Mouse (Mus musculus) yolk sac, embryonic 10.5 days (tissue): Measurements from ENCODE around the gene Tspan18.

Experiments used
- DNase-seq: peaks from one replicate; pipeline ENCODE4 v3.0.0-alpha.2; 2017; ENCODE audit warnings: low spot score

Tspan18 gene

DNA sequence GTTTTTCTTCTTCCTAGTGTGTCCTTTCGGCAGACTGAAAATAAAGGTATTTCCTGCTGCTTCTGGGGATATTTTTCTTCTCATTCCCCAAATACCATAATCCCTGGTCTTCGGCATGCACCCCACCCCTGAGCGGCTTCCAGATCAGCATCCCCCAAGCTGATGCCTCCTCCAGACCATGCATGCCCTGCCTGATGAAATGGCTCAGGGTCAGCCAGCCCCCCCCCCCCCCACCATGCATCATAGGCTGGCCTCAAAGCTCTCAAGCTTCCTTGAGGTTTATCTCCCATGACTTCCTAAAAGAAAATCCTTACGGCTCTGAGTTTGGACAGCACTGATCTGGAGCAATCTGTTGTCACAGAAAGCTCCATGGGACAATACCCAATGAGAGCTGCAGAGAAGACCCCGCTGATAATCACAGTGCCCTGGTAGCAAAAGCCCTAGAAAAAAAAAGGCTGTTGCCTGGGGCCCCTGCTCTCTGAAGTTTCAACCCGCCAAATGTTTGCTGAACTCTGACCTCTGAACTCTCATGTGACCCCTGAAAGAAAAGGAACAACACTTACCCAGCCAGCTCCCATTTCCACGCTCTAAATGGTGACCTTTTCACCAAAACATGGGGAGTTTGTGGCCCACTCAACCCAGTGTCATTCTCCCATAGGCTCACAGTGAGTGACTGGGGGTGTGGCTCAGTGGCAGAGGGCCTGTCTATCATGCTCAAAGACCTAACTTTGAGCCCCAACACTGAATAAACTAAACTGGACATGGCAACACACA is 43.8 kb downstream of the Tspan18 start:
- DNase-seq = peak; percentile 51

DNA sequence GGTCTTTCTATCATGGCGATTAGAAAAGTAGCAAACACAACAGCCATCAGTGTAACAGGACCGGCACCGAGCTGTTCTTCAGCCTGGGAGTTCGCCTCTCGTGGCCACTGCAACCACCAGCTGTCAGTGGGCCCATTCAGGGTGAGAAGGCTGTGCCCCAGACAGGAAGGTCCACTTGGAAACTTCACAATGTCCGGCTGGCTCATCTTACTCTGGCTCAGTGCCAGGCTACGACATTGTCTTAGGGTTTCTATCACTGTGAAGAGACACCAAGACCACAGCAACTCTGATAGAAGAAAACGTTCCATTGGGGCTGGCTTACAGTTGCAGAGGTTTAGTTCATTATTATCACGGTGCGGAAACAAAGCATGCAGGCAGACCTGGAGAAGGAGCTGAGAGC is 45.1 kb downstream of the Tspan18 start:
- DNase-seq = no peak

DNA sequence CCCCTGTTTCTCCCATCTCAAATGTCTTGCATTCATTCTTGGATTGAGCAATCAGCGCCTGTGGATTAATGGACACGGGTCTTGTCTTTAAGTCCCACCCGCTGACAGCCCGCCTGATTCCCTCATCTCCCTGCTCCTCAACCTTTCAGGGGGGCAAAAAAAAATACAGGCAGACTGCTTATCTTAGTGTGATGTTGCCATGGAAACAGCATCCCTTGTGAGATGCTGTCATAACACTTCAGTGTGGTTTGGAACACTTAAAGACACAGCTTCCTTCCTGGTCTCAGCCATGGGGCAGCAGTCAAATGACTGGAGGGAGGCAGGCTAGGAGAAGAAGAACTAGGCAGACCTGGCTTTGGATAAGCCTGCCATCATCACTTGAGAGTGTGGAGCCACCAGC is 47.0 kb downstream of the Tspan18 start:
- no peak for DNase-seq

DNA sequence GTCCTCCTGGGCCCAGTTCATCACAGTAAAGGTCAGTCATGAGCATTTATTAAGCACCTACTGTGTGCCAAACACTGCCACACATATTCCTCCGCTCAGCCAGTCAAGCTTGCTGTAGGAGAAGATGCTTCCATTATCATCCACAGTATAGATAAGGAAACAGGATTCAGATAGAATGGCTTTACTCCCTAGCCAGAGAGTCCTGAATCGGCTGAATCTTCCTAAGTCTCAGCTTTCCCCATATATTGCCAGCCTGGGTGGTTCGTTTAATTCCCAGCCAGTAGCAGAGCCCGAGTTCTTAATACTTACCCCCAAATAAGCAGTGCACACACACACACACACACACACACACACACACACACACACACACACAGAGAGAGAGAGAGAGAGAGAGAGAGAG is 47.6 kb downstream of the Tspan18 start:
- no peak for DNase-seq

DNA sequence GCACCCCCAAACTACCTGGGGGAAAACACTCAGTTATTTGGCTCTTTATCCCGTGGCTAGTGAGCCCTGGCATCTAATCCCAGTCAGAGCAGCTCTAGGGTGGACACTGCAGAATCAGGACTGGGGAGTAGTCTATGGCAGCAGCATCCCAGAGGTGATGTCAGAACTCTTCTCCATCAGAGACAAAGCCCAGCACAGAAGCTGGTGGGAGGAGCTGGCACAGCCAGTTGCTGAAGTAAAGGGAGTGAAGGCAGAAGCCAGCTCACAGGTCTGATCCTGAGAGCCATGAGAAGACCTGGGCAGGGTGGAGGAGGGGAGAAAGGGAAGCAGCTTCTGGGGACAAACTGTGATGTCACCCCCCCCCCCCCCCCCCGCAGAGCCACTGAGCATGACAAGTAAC is 48.0 kb downstream of the Tspan18 start:
- DNase-seq = no peak

DNA sequence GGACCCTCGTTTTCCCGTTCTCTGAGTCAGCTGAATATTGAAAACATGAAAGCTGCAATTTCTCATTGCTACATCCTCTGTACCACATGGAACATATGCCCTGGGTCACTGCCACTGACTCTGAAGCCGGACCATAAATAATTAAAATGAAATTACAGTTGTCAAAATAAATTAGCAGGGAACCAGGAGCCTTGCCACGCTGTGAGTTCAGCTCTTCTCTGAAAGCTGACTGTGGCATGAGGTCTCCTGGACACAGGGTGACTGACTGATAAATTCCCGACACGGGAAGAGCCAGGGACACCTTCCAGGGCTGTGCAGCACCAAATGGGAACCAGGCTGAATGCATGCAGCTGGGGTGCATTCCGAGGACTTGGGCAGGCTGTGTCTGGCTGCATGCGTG is 48.5 kb downstream of the Tspan18 start:
- DNase-seq = no peak

DNA sequence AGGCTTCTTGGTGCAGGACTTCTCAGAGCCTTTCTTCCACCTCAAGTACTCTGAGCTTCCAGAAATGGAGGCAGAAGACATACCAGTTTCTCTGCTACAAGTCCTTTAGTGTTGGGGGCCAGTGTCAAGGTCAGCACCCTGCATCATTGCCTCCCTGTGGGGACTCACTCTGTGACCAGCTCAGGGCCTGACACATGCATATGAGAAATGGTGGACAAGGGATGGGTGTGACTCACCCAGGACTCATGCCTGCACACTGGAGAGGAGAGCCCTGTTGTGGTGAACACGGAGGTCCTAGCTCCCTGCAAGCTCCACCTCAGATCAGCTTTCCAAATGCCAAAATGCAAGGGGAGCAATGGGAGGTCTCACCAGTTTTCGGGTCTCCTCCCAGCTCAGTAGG is 49.7 kb downstream of the Tspan18 start:
- no peak for DNase-seq

DNA sequence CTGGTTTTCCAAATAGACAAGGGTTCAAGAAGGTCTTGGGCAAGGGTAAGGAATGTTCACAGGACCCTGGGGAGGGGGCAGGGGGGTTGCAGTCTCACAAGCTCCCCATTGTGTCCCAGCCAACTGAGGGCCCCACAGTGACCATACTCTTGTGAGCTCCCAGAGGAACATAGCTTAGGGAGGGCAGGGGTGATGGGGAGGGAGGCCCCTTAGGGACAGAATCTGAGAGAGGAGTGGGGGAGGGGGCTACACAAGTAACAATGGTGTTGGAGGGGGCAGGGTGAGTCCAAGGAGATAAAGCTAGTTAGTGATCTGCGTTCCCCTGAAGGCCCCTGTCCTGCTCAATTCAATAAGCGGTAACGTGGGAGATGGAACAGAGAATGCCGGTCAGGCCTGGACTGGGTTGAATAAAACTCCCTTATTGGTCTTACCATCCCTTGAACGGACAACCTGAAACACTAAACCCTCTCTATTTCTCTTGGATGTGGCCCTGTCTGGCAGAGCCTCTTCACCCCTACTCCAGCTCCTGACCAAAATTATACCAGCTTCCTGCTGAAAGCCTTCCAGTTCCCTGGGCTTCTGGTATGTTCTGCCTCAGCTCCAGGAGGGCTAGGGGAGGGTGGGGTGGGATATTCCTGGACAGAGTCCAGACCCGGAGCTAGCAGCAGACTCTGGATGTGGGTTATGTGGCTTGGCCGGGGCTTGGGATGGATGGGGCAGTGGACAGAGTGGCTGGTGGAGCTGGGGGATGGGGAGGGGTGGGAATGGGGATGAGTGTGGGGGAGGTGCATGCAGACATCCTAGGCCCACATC is 50.6 kb downstream of the Tspan18 start:
- no peak for DNase-seq

DNA sequence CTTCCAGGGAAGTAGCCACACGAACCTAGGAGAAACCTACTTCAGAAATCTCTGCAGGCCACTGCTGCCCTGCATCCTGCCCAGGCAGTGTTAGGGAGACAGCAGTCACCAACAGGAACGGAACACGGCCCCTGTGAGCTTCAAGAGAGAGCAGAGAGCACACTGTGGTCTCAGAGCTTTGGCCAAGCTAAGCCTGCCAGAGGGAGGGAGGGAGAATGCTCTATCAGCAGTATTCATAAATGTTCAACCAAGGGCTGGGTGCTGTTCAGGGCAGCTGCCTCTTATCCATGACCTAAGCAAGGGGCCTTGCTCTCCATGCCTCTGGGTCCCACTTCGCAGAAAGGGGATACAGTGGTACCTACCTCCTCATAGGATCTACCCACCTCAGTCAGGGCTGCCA is 51.7 kb downstream of the Tspan18 start:
- peak; percentile 62 for DNase-seq

DNA sequence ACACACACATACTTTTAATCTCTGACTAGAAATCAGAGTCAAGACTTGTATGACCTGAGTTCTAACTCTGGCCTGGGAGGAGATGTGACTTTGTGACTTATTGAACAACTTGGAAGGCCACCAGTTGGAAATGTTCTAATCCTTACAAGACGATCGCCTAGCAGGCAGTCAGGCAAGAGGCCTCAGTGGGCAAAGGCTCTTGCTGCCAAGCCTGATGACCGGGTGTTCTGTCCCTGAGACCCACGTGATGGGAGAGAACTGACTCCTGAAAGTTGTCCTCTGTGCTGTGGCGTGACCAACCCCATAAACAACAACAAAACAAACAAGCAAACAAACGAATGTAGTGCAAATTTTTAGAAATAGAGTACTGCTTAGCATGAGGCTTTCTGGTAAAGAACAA is 52.8 kb downstream of the Tspan18 start:
- no peak for DNase-seq

DNA sequence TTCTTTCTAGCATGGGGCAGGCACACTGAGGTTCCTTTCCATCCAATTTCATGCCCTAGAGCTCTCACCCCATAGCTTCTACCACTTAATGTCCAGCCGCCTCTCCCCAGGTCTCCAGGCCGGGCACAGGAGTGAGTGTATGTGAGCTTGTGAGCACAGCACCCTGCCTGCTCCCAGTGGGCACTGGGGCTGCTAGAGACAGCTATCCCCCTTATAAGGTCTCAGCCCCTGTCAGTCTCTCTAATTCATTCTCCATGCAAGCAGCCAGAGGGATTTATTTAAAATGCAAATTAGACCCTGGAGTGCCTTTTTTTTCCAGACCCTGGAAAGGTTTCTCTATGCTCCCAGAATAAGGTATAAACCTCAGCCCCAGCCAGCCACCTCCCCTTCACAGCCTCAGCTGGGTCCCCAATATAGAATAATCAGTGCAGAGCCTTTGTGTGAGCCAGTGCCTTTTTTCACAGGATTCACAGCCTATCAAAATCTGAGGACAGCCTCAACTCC is 54.1 kb downstream of the Tspan18 start:
- DNase-seq = no peak

DNA sequence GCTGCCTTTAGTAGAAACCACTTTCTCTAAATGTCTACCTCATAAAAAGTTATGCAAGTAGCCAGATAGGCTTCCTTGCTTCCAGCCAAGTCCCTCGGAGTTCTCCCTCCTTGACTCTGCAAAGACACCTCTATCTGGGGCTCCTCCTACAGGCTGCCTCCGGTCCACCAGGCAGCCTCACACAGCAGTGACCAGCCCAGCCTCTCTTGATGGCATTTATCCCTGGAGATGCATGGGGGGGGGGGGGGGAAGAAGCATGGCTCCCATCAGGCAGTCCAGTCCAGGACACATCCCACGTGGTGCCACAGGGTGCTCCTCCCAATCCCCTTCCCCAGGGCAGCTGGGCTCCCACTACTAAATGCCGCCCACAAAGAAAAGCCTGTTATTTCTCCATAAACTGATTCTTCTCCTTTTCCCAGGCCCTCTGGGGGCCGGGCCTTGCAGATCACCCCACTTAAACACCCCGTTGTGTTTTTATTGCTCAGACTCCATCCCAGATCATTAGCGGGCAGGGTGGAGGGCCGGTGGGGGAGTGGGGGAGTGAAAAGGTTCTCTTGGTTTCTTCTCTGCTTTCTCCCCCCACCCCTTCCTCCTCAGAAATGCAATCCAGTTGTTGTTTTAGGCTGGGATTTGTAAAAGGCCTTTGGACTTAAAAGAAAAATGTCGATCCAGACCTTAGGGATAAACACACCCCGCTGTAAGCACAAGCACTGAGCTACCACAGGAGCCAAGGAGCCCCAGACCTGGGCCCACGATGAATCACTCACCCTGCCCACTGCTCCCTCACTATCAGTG is 55.9 kb downstream of the Tspan18 start:
- peak; percentile 66 for DNase-seq

DNA sequence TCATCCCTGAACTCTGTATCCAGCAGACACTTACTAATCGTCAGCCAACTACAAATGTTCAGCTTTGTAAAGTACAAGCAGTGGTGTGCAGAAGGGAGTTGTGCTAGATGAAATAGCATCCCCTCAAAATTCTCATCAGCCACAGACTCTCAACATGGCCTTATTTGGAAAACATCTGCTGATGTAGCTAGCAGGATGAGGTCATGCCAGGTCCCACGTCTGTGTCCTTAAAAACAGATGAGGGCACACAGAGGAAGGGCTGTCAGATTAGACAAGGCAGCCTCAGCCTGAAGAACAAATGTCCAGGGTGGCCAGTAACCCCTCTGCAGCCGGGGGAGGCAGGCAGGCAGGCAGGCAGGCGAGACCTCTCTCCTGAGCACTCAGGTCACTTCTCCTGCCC is 56.8 kb downstream of the Tspan18 start:
- no peak for DNase-seq

DNA sequence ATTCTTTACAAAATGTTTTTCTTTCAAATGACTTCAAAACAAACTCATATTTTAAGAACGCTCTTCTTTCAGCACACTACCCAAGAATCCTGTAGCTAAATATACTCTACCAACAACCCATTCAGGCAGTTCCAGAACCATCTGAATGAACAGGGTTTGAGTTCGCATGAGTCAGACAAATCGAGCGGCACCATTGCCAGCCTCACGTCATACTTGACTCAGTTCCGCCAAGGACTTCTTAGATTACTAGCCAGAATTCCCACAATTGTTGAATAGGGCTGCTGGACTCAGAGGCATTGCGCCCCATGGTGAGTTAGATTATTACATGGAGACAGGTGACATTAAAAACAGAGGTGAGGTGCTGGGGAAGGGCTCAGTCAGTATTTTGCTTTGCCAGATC is 58.3 kb downstream of the Tspan18 start:
- DNase-seq = no peak

DNA sequence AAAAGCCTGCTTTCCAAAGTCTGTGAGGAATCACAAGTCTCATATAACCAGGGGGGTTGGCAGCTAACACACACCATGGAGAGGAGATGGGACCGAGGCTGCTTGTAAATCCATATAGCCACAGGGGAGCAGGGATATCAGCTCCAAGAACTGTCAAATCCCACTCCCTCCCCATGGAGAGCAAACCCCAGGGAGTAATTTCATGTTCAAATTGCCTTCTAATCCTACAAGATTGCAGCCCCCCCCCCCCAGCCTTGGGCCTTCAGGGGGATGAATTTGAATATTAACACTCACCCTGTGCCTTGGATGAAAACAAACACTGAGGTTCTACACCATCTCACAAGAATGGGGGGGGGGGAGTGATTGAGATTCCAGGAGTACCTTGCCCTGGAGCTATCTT is 60.4 kb downstream of the Tspan18 start:
- DNase-seq = no peak

DNA sequence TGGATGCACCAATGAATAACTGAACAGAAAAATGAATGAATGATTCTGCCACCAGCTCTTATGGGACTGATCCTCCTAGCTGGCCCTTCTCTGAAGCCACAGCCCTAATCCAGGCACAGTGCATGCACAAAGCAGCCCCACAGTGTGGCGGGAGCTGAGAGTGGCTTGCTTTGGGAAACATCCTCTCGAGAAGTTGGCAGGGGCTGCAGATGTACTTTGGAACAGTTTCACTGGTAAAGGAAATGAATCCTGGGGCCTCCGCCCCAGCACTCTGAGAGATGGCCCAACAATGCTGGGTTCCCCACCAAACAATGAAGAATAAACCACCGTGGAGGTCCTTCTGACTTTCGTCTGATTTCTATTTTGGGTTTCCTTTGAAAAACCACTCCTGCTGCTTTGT is 64.2 kb downstream of the Tspan18 start:
- no peak for DNase-seq

DNA sequence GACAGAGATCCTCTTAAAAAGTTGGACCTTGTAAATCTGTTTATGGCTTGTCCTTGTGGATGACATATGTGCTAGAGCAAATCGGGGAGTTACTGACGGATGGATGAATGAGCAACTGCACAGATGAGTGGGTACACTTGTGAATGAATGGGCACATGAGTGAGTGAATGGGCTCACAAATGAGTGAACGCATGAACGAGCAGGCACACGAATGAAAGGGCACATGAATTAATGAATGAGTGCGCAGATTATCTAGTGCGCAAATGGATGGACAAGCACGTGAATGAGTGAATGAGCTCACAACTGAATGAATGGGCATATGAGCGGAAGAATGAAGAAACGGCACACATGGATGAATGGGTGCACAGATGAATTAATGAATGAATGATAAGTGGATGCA is 64.7 kb downstream of the Tspan18 start:
- DNase-seq = no peak

DNA sequence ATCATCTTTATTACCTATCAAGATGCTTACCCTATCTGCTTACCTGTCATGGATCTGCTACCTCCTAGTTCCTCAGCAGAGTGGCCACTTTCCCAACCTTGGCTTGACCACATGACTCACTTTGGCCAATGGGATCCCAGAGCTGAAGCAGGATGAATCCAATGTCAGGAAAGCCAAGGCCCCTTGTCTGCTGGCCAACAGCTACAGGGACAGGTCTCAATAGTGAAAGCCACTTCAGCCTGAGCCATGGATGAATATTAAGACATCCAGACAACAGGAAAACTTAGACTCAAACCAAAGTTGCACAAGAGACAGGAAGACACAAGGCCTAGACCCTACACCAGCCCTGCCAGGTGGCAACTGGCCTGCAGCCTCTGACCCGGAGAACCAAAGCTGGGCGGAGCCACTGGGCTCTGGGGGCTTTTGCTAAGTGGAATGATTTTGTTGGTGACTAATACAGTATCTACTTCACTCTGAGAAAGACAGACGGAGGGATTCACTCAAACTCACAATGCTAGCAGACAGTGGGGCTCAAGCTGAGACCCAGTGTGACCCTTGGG is 65.5 kb downstream of the Tspan18 start:
- no peak for DNase-seq

DNA sequence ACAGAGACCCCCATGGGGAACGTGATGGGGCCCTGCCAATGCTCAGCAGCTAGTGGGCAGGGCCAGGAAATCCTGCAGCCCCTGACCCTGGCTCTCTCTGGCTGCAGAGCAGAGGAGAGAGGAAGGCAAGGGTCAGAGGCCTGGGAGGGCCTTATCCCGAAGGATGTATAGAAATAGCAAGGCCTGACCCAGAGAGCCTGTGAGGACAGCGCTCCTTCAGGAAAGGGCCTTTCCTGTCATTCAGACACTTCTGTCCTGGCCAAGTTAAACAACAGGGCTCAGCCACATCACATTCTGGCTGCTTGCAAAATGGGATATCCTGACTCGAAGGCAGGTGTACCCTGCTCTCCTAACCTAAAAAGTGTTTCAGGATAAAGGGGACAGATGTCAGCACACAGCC is 66.5 kb downstream of the Tspan18 start:
- no peak for DNase-seq

DNA sequence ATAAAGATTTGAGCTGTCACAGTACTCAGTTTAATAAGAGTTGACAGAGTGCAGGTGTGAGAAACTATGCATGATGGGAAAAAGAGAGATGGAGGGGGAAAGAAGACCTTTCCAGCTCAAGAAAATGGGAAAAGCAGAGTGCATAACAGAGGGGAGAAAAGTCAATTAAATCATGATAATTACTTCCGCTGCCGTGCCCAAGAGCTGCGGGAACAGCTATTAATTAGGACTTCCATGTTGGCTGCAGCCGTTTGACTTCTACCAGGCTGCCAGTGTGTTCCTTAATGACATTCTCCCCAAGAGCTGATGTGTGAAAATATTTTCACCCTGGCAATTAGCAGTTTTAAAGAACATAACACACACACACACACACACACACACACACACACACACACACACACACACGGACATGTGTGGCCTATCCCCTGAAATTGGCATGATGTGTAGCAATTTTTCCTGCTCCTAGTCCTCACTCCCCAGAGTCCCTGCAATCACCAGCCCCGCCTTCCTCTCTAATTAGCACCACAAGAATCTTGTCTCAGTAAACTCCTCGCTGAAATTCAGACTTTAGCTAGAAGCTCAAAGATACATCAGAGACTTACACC is 67.6 kb downstream of the Tspan18 start:
- no peak for DNase-seq

DNA sequence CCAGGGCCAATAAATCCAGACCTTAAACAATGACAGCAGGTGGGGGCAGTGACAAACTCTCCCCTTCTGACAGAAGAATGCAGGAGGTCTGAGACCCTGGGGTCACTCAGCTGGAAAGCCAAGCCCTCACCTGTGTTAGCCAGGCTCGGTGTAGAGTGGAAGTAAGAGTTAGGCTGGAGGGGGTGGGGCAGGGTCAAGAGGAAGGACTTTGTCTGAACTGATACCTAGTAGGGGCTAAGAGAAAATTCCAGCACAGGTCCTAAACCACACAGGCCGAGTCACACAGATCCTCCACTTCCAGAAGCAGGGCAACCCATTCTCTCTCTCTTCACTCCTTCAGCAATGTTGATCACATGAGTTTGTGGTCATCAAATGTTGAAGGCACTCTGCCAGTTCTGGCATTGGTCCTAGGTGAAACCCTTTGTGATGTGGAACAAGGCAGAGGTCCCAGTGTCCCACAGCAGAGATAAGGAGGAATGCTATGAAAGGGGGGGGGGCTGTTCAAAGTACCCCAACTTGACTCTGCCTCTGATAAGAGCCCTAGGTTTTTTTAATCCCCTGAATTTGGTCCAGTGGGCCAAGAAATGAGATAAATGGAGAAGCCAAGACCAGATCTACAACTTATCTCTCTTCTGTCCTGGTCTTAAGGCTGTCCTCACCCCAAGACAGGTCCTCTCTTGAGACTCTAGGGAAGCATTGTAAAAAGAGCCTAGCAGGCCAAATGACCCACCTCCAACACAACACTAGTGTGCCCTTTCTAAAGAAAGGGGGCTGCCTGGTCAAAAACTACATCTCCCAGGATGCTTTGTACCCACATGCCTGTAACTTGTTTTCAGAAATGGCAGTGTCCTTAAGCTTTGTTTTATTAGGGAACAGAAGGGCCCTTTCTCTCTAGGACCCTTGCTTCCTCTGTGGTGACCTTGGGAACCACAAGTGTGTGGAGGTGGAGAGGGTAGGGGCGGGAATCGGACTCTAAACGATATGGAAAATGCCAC is 71.7 kb downstream of the Tspan18 start:
- DNase-seq = no peak
